Mouse (Mus musculus) ES-Bruce4 (cell line): Measurements from ENCODE around the gene Kcne1.

Experiments
- CTCF ChIP-seq: IDR thresholded peaks from one replicate; pipeline ENCODE4 v1.8.1; 2011; ENCODE audit warnings: low read depth, low read length
- EP300 ChIP-seq: IDR thresholded peaks from 2 replicates; pipeline ENCODE4 v1.6.1; 2011; ENCODE audit warnings: low read depth, low read length; ENCODE audit not compliant: insufficient read depth
- POLR2A ChIP-seq: IDR thresholded peaks from one replicate; pipeline ENCODE4 v1.8.1; 2011; ENCODE audit warnings: low read length; ENCODE audit not compliant: insufficient read depth

GRCm38 (mm10) chr16:92383412-92383811 is 24.1 kb upstream of the Kcne1 start:
- TF ChIP-seq CTCF (no peak), POLR2A (no peak), EP300 (no peak)
